Mouse (Mus musculus): ENCODE data around the gene Mrpl48.

DNA sequence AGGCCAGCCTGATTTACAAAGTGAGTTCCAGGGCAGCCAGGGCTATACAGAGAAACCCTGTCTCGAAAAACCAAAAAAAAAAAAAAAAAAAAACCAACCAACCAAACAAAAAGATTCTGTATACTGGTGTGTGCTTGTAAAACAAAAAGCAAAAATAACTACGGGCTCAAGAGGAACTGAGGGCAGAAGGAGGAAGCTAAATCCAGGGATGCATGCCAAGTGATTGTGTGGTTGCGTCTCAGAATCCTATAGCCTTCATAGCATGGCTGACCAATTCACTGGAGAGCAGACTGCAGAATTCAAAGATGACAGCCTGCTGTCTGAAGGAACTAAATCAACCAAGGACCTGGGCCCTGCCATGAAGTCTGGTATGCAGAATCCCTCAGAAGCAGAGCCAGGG, 73.9 kb downstream of the Mrpl48 start:
- no peak for TF ChIP-seq CTCF (IDR thresholded peaks at IDR 0.05 in 2 of 3, conservative IDR thresholded peaks at IDR 0.05 in 1 of 3; ENCODE audit: control insufficient read depth in 1 of 3, insufficient read depth in 1 of 3, low read depth in 2 of 3, low read length in 3 of 3, poor library complexity in 1 of 3, severe bottlenecking in 1 of 3)
- no peak for TF ChIP-seq POLR2A (IDR thresholded peaks at IDR 0.05; ENCODE audit: control insufficient read depth in 1 of 2, insufficient read depth in 1 of 2, low read depth in 1 of 2, low read length in 2 of 2, poor library complexity in 1 of 2)
- no peak for TF ChIP-seq MAFK (IDR thresholded peaks at IDR 0.05; ENCODE audit: borderline replicate concordance, low read depth, low read length)
- TF ChIP-seq EP300 (IDR thresholded peaks at IDR 0.05; ENCODE audit: low read depth in 1 of 2, low read length in 2 of 2), result peak in 1 of 2 experiments; percentile 49; a peak in 1 of 4 replicates
- TF ChIP-seq MXI1 (IDR thresholded peaks at IDR 0.05; ENCODE audit: low read depth, low read length), result no peak
- no peak for TF ChIP-seq NELFE (IDR thresholded peaks at IDR 0.05; ENCODE audit: low read depth, low read length)
- no peak for TF ChIP-seq TBP (IDR thresholded peaks at IDR 0.05; ENCODE audit: low read depth, low read length)
- no peak for TF ChIP-seq RCOR1 (IDR thresholded peaks at IDR 0.05; ENCODE audit: low read depth, low read length)
